Mouse (Mus musculus) brain, embryonic 14.5 days (tissue): ENCODE results near the gene Gm9195.
A peak's percentile ranks its signal among the peaks of the same experiment; 100 is the strongest.

Experiments used
- CTCF ChIP-seq: fragments of 200-500 bp; IDR thresholded peaks from 2 replicates; pipeline ENCODE4 v1.5.1; 2012; ENCODE audit warnings: inconsistent platforms, mild to moderate bottlenecking, moderate library complexity, borderline replicate concordance; ENCODE audit not compliant: insufficient read depth, insufficient read length; ENCODE audit errors: extremely low read depth
- POLR2A ChIP-seq: fragments of 200-500 bp; IDR thresholded peaks from 2 replicates; pipeline ENCODE4 v1.6.1; 2012; ENCODE audit warnings: mild to moderate bottlenecking, inconsistent platforms, borderline replicate concordance; ENCODE audit not compliant: poor library complexity, insufficient read depth, insufficient read length, severe bottlenecking; ENCODE audit errors: extremely low read depth

- TF ChIP-seq CTCF (peak; percentile 68; the same call in 1 of the 2 replicates), POLR2A (no peak)
Measured at GRCm38 (mm10) chr14:72377224-72377623, 114.4 kb downstream of the Gm9195 start.
